ENCODE assay signal across 18 mouse cellular contexts in genomic region chr5:132324246-132324883, GRCm38 (mm10).
DNase-seq lines count a peak whose midpoint lies in the region; ATAC-seq lines count a peak whose summit lies in the region.
"Had no signal": no experiment of that assay in that cellular context is flagged by ENCODE, and none has a peak within 500 bp of the region (broad histone marks: within the 10 kb centered on the region; RNA-seq: fewer than 3 reads in every experiment).

No protein-coding gene starts in this region.

- H3K9ac ChIP-seq in hindbrain, embryonic 13.5 days, result no peak overlapping the region
- no peak overlapping the region for H3K9ac ChIP-seq in forebrain, embryonic 11.5 days (ENCODE audit: low read length)
- H3K9ac ChIP-seq in midbrain, embryonic 13.5 days (replicated peaks), result no peak overlapping the region
- H3K9ac ChIP-seq: heart, embryonic 13.5 days; liver, embryonic 12.5 days; lung, embryonic 14.5 days had no signal

- no peaks in the 10 kb centered on the region for H3K9me3 ChIP-seq in hindbrain, embryonic 13.5 days
- no peaks in the 10 kb centered on the region for H3K9me3 ChIP-seq in hindbrain, embryonic 10.5 days
- no peaks in the 10 kb centered on the region for H3K9me3 ChIP-seq in forebrain, embryonic 11.5 days (ENCODE audit: control insufficient read depth, low read length)
- no peaks in the 10 kb centered on the region for H3K9me3 ChIP-seq in midbrain, embryonic 13.5 days
- H3K9me3 ChIP-seq: heart, embryonic 13.5 days; liver, embryonic 12.5 days had no signal

- H3K4me3 ChIP-seq in hindbrain, embryonic 13.5 days, result no peak overlapping the region
- no peak overlapping the region for H3K4me3 ChIP-seq in hindbrain, embryonic 10.5 days
- no peak overlapping the region for H3K4me3 ChIP-seq in forebrain, embryonic 11.5 days (ENCODE audit: low read depth, low read length)
- no peak overlapping the region for H3K4me3 ChIP-seq in midbrain, embryonic 13.5 days (replicated peaks)
- H3K4me3 ChIP-seq: heart, embryonic 13.5 days; layer of hippocampus, adult 2 months; liver, embryonic 12.5 days had no signal

- 30% methylated on average over 6 of the region's 6 CpGs for WGBS in hindbrain, embryonic 13.5 days
- 45% methylated on average over 6 of the region's 6 CpGs for WGBS in hindbrain, embryonic 10.5 days
- 14% methylated on average over 6 of the region's 6 CpGs for WGBS in forebrain, embryonic 11.5 days
- WGBS in midbrain, embryonic 13.5 days, result 15% methylated on average over 6 of the region's 6 CpGs

- peak overlapping the region; percentile 0; the same call in 1 of the 2 replicates for H3K27ac ChIP-seq in hindbrain, embryonic 13.5 days
- no peak overlapping the region for H3K27ac ChIP-seq in hindbrain, embryonic 10.5 days
- H3K27ac ChIP-seq in forebrain, embryonic 11.5 days (ENCODE audit: low read depth, low read length), result peak overlapping the region; percentile 57
- peak overlapping the region; percentile 48; the same call in 1 of the 2 replicates for H3K27ac ChIP-seq in midbrain, embryonic 13.5 days
- H3K27ac ChIP-seq: heart, embryonic 13.5 days; kidney, postnatal 0 days; layer of hippocampus, adult 2 months; liver, embryonic 12.5 days; macrophage had no signal

- DNase-seq in hindbrain, embryonic 10.5 days (ENCODE audit: low spot score), result no peak
- DNase-seq in Muller cell, postnatal 12 days (ENCODE audit: inconsistent ontology term), result peak; percentile 49
- DNase-seq in forebrain, embryonic 11.5 days (ENCODE audit: low spot score), result peak; percentile 58
- DNase-seq in urinary bladder, postnatal 10 days (ENCODE audit: low spot score), result no peak
- DNase-seq: adrenal gland, postnatal 10 days; cerebellum, adult 8-10 months; heart, postnatal 36 days; lung, embryonic 14.5 days; right cerebral cortex, adult 18-20 months; thymus, postnatal 36 days had no signal

- ATAC-seq in hindbrain, embryonic 13.5 days (ENCODE audit: low FRiP score), result no peak
- peak; percentile 77 for ATAC-seq in forebrain, embryonic 11.5 days (replicated peaks; ENCODE audit: low FRiP score)
- ATAC-seq in midbrain, embryonic 13.5 days, result no peak
- no peak for ATAC-seq in cerebellum, adult (ENCODE audit: insufficient number of reproducible peaks, low FRiP score, low TSS enrichment)
- ATAC-seq: liver, embryonic 12.5 days had no signal

- no peaks in the 10 kb centered on the region for H3K36me3 ChIP-seq in hindbrain, embryonic 13.5 days
- H3K36me3 ChIP-seq in hindbrain, embryonic 10.5 days, result no peaks in the 10 kb centered on the region
- no peaks in the 10 kb centered on the region for H3K36me3 ChIP-seq in forebrain, embryonic 11.5 days (ENCODE audit: control insufficient read depth, insufficient read depth, low read length)
- H3K36me3 ChIP-seq in midbrain, embryonic 13.5 days, result no peaks in the 10 kb centered on the region
- H3K36me3 ChIP-seq: heart, embryonic 13.5 days; liver, embryonic 12.5 days had no signal

- peaks cover 36% of the 10 kb centered on the region for H3K4me1 ChIP-seq in hindbrain, embryonic 13.5 days (replicated peaks)
- peaks cover 48% of the 10 kb centered on the region for H3K4me1 ChIP-seq in hindbrain, embryonic 10.5 days (replicated peaks)
- peaks cover 26% of the 10 kb centered on the region for H3K4me1 ChIP-seq in forebrain, embryonic 11.5 days (replicated peaks; ENCODE audit: control insufficient read depth, insufficient read depth, low read length)
- H3K4me1 ChIP-seq in midbrain, embryonic 13.5 days (replicated peaks), result peaks cover 43% of the 10 kb centered on the region
- H3K4me1 ChIP-seq: liver, embryonic 12.5 days had no signal

- no peak overlapping the region for H3K4me2 ChIP-seq in hindbrain, embryonic 13.5 days
- H3K4me2 ChIP-seq in forebrain, embryonic 11.5 days (ENCODE audit: low read depth, low read length, severe bottlenecking), result no peak overlapping the region
- no peak overlapping the region for H3K4me2 ChIP-seq in midbrain, embryonic 13.5 days (replicated peaks)
- H3K4me2 ChIP-seq: heart, embryonic 13.5 days; liver, embryonic 12.5 days; lung, embryonic 14.5 days had no signal

- no peaks in the 10 kb centered on the region for H3K27me3 ChIP-seq in hindbrain, embryonic 13.5 days
- no peaks in the 10 kb centered on the region for H3K27me3 ChIP-seq in hindbrain, embryonic 10.5 days (ENCODE audit: insufficient read depth, poor library complexity, severe bottlenecking)
- H3K27me3 ChIP-seq in forebrain, embryonic 11.5 days (ENCODE audit: control insufficient read depth, insufficient read depth, low read length), result no peaks in the 10 kb centered on the region
- no peaks in the 10 kb centered on the region for H3K27me3 ChIP-seq in midbrain, embryonic 13.5 days
- H3K27me3 ChIP-seq: heart, embryonic 13.5 days; liver, embryonic 12.5 days had no signal

Comparison
In these comparisons a context has a peak if more than half of its experiments do, and no peak if none do; other contexts are left out.
1. DNase-seq: peak in Muller cell, postnatal 12 days (single experiment) and forebrain, embryonic 11.5 days (single experiment); none in hindbrain, embryonic 10.5 days (single experiment) and urinary bladder, postnatal 10 days (single experiment).